Mouse (Mus musculus): ENCODE data around the gene Hnrnpd.

- TF ChIP-seq FLI1 (IDR thresholded peaks at IDR 0.05; ENCODE audit: low read length) (no peak), GATA1 (IDR thresholded peaks at IDR 0.05; ENCODE audit: borderline replicate concordance, low read length) (no peak)
These were observed 45.7 kb upstream of the Hnrnpd start for GRCm38 (mm10) chr5:100024403-100024802.

All from megakaryocyte, embryonic 14.5 days (primary cell).